Mouse (Mus musculus): ENCODE measurements around the gene Gzmd. TPM values are rescaled to one million over a fixed set of nuclear protein-coding genes. Genes with fewer than 3 reads are reported as not detected.
"Not testable (repeated sequence)": the region's sequence is repeated elsewhere in the genome, so short reads cannot be mapped to it uniquely, and the experiment has no call there.

Gzmd gene
- polyA plus RNA-seq, 1 experiment = not detected

GRCm38 (mm10) chr14:56123516-56123915 lies 8.9 kb downstream of the Gzmd start:
- Histone ChIP-seq H3K4me1 (ENCODE audit: control insufficient read depth, insufficient read depth, low read length) (no peaks in the 10 kb centered on the region), H3K27ac (ENCODE audit: insufficient read depth, low read length) (no peak overlapping the region), H3K4me3 (ENCODE audit: insufficient read depth, low read length) (no peak overlapping the region)
- TF ChIP-seq CTCF (IDR thresholded peaks at IDR 0.05; ENCODE audit: extremely low read depth, insufficient read depth, low read length) = no peak
- TF ChIP-seq POLR2A (IDR thresholded peaks at IDR 0.05; ENCODE audit: extremely low read depth, insufficient read depth, low read length) = no peak

DNA sequence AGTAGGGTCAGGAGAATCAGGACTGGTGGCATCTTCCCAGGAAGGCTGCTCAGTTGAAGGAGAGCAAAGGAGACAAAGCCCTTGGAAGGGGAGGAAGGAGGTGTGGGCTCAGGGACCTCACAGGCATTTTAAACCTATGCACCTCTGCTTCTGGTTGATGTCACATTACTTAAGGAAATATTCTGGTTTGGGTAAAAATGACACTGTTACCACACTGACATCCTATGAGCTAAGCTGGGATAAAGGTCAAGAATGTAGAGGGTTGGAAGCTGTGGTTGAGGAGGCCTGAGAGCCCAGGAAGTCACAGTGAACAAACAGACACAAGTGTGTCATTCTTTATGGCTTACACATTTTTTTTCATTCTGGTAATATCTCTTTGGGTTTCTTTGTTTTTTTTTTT lies 11.9 kb downstream of the Gzmd start, which contains the start of gene Gzme:
TSS of gene Gzme (minus strand) at position 101 of the 400 bp plus-strand sequence.
- TF ChIP-seq POLR2A (IDR thresholded peaks at IDR 0.05; ENCODE audit: extremely low read depth, insufficient read depth, low read length) (no peak), CTCF (IDR thresholded peaks at IDR 0.05; ENCODE audit: extremely low read depth, insufficient read depth, low read length) (no peak)
- Histone ChIP-seq H3K4me3 (ENCODE audit: insufficient read depth, low read length) (no peak within 1 kb of the TSS), H3K4me1 (ENCODE audit: control insufficient read depth, insufficient read depth, low read length) (no peaks in the 10 kb centered on the region), H3K27ac (ENCODE audit: insufficient read depth, low read length) (no peak within 1 kb of the TSS)

DNA sequence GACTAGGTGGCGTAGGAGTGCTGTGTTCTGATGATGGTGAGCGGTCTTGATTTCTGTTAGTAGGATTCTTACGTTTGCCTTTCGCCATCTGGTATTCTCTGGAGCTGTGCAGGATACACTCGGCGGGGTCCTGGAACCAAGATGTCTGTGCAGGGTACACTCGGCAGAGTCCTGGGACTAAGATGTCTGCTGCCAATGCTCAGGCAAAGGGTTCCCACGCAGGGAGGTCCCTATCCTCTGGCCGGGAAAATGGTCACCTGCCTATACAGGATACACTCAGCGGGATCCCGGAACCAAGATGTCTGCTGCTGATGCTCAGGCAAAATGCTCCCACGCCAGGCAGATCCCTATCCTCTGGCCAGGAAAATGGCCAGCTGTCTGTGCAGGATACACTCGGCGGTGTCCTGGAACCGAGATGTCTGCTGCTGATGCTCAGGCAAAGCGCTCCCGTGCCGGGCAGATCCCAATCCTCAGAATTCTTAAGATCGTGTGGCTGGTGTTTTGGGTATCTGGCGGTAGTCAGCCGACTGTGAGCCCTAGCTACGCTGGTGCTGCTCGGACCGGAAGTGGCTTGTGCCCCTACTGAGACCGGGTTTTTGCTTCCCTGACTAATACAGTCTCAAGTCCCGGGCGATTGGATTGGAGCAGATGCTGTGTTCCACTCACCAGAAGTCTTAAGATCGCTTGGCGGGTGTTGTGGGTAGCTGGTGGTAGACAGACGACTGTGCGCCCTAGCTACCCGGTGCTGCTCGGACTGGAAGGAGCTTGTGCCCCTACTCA lies 16.7 kb downstream of the Gzmd start:
- H3K4me1 ChIP-seq (ENCODE audit: control insufficient read depth, insufficient read depth, low read length); H3K27ac ChIP-seq (ENCODE audit: insufficient read depth, low read length); H3K4me3 ChIP-seq (ENCODE audit: insufficient read depth, low read length): not testable (repeated sequence)

DNA sequence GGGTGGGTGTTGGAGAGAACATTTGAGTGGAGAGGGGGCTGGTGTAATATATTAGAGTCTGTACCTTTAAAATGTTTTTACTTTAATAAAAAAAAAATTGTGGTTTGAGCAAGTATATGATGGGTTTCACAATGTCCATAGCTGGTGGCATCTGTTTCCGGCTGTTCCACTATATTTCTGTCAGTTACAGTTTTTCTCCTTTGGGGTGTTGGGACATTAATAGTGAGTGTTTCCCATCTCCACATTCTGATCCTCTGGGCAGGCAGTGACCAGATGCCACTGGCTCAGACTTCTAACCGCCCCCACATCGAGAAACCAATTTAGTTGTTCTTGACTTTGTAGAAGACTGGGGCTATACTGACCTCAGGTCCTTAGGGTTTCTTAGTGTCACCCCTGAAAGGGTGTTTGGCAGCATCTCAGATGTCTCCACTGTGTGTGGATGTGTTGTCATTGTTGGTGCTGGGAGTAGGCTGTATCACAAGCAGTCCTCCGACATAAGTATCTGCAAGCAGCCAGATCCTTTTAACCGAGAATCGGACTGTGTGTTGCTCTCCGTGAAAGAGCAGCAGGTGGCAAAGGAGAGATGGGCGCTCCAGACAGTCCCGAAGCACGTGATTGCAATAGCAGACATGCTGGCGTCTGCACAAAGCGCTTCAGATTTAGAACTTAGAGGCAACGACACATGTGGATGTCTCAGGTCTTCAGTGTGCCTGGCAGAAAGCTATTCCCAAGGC lies 26.8 kb downstream of the Gzmd start:
- no peak overlapping the region for H3K27ac ChIP-seq (ENCODE audit: insufficient read depth, low read length)
- no peak overlapping the region for H3K4me3 ChIP-seq (ENCODE audit: insufficient read depth, low read length)
- H3K4me1 ChIP-seq (ENCODE audit: control insufficient read depth, insufficient read depth, low read length) = no peaks in the 10 kb centered on the region
- no peak for TF ChIP-seq CTCF (IDR thresholded peaks at IDR 0.05; ENCODE audit: extremely low read depth, insufficient read depth, low read length)
- TF ChIP-seq POLR2A (IDR thresholded peaks at IDR 0.05; ENCODE audit: extremely low read depth, insufficient read depth, low read length) = no peak

- Histone ChIP-seq H3K4me3 (ENCODE audit: insufficient read depth, low read length) (no peak overlapping the region), H3K27ac (ENCODE audit: insufficient read depth, low read length) (no peak overlapping the region), H3K4me1 (ENCODE audit: control insufficient read depth, insufficient read depth, low read length) (no peaks in the 10 kb centered on the region)
- no peak for TF ChIP-seq CTCF (IDR thresholded peaks at IDR 0.05; ENCODE audit: extremely low read depth, insufficient read depth, low read length)
- TF ChIP-seq POLR2A (IDR thresholded peaks at IDR 0.05; ENCODE audit: extremely low read depth, insufficient read depth, low read length) = no peak
Observed at GRCm38 (mm10) chr14:56105016-56105415, 27.4 kb downstream of the Gzmd start.

- TF ChIP-seq CTCF (IDR thresholded peaks at IDR 0.05; ENCODE audit: extremely low read depth, insufficient read depth, low read length) = no peak
- TF ChIP-seq POLR2A (IDR thresholded peaks at IDR 0.05; ENCODE audit: extremely low read depth, insufficient read depth, low read length) = no peak
- Histone ChIP-seq H3K4me1 (ENCODE audit: control insufficient read depth, insufficient read depth, low read length) (no peaks in the 10 kb centered on the region), H3K4me3 (ENCODE audit: insufficient read depth, low read length) (no peak overlapping the region), H3K27ac (ENCODE audit: insufficient read depth, low read length) (no peak overlapping the region)
Observed at GRCm38 (mm10) chr14:56103452-56103851, 29.0 kb downstream of the Gzmd start.

GRCm38 (mm10) chr14:56102386-56102785 lies 30.0 kb downstream of the Gzmd start, which contains the start of gene Ctsg:
TSS of gene Ctsg (minus strand) at chr14:56102574.
- Histone ChIP-seq H3K4me3 (ENCODE audit: insufficient read depth, low read length) (no peak within 1 kb of the TSS), H3K27ac (ENCODE audit: insufficient read depth, low read length) (no peak within 1 kb of the TSS), H3K4me1 (ENCODE audit: control insufficient read depth, insufficient read depth, low read length) (no peaks in the 10 kb centered on the region)
- no peak for TF ChIP-seq POLR2A (IDR thresholded peaks at IDR 0.05; ENCODE audit: extremely low read depth, insufficient read depth, low read length)

- H3K27ac ChIP-seq (ENCODE audit: insufficient read depth, low read length) = no peak overlapping the region
- TF ChIP-seq CTCF (IDR thresholded peaks at IDR 0.05; ENCODE audit: extremely low read depth, insufficient read depth, low read length) (peak; percentile 18; the same call in 1 of the 2 replicates), POLR2A (IDR thresholded peaks at IDR 0.05; ENCODE audit: extremely low read depth, insufficient read depth, low read length) (no peak)
Observed at GRCm38 (mm10) chr14:56098940-56099339, 33.5 kb downstream of the Gzmd start.

GRCm38 (mm10) chr14:56097597-56097996 lies 34.8 kb downstream of the Gzmd start:
- Histone ChIP-seq H3K27ac (ENCODE audit: insufficient read depth, low read length) (no peak overlapping the region), H3K4me1 (ENCODE audit: control insufficient read depth, insufficient read depth, low read length) (no peaks in the 10 kb centered on the region), H3K4me3 (ENCODE audit: insufficient read depth, low read length) (no peak overlapping the region)
- TF ChIP-seq POLR2A (IDR thresholded peaks at IDR 0.05; ENCODE audit: extremely low read depth, insufficient read depth, low read length) (no peak), CTCF (IDR thresholded peaks at IDR 0.05; ENCODE audit: extremely low read depth, insufficient read depth, low read length) (no peak)

More at GRCm38 (mm10) chr14:56098940-56099339, 33.5 kb downstream of the Gzmd start:
- Histone ChIP-seq H3K4me3 (ENCODE audit: insufficient read depth, low read length) (no peak overlapping the region), H3K4me1 (ENCODE audit: control insufficient read depth, insufficient read depth, low read length) (no peaks in the 10 kb centered on the region)

DNA sequence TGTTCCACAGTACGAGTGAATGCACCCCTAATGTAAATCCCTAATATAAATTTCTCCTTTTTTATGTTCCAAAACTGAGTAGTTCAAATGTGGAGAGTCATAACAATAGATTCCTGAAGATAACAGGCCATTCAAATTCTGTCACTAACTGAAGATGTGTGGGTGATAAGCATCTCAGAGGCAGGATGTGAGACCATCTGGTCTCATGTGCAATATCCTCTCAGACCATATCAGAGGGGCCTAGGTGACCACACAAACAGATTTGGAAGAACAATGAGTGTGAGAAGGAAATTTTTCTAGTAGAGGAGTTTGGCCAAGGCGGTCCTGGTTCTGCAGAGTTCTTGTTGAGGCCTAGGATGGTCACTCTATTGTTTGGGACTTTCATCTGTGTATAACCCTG lies 39.1 kb downstream of the Gzmd start:
- no peak overlapping the region for H3K4me3 ChIP-seq (ENCODE audit: insufficient read depth, low read length)
- TF ChIP-seq CTCF (IDR thresholded peaks at IDR 0.05; ENCODE audit: extremely low read depth, insufficient read depth, low read length) (no peak), POLR2A (IDR thresholded peaks at IDR 0.05; ENCODE audit: extremely low read depth, insufficient read depth, low read length) (no peak)
- no peak overlapping the region for H3K27ac ChIP-seq (ENCODE audit: insufficient read depth, low read length)

More for the DNA sequence above, 39.1 kb downstream of the Gzmd start:
- H3K4me1 ChIP-seq (ENCODE audit: control insufficient read depth, insufficient read depth, low read length) = no peaks in the 10 kb centered on the region
